Mouse (Mus musculus) c-Kit-positive CD71-positive TER-119-positive erythroid progenitor cells, embryonic 14.5 days (primary cell): Measurements from ENCODE around the gene Jmjd1c.
"Not testable (repeated sequence)": the region's sequence is repeated elsewhere in the genome, so short reads cannot be mapped to it uniquely, and the experiment has no call there.

ENCODE experiments used
- DNase-seq: peaks from one replicate; pipeline ENCODE4 v3.0.0-alpha.2; 2013; ENCODE audit warnings: low spot score

Gene Jmjd1c

GRCm38 (mm10) chr10:67104543-67104942 is 8.6 kb downstream of the Jmjd1c start:
- DNase-seq, result no peak

GRCm38 (mm10) chr10:67105331-67106217 is 9.6 kb downstream of the Jmjd1c start:
- no peak for DNase-seq

GRCm38 (mm10) chr10:67106400-67106799 is 10.5 kb downstream of the Jmjd1c start:
- DNase-seq, result no peak

GRCm38 (mm10) chr10:67107017-67107761 is 11.3 kb downstream of the Jmjd1c start:
- DNase-seq, result no peak

GRCm38 (mm10) chr10:67108096-67108495 is 12.2 kb downstream of the Jmjd1c start:
- no peak for DNase-seq

- no peak for DNase-seq
These were observed 13.7 kb downstream of the Jmjd1c start for GRCm38 (mm10) chr10:67109635-67110034.

GRCm38 (mm10) chr10:67111044-67111798 is 15.3 kb downstream of the Jmjd1c start:
- DNase-seq, result no peak

- DNase-seq, result no peak
These were observed 15.9 kb downstream of the Jmjd1c start for GRCm38 (mm10) chr10:67111799-67112177.

- DNase-seq, result not testable (repeated sequence)
These were observed 17.0 kb downstream of the Jmjd1c start for GRCm38 (mm10) chr10:67112967-67113366.

- DNase-seq, result no peak
These were observed 17.9 kb downstream of the Jmjd1c start for GRCm38 (mm10) chr10:67113833-67114232.

GRCm38 (mm10) chr10:67115115-67115514 is 19.2 kb downstream of the Jmjd1c start:
- no peak for DNase-seq

GRCm38 (mm10) chr10:67115666-67116091 is 19.8 kb downstream of the Jmjd1c start:
- no peak for DNase-seq

- no peak for DNase-seq
These were observed 20.3 kb downstream of the Jmjd1c start for GRCm38 (mm10) chr10:67116251-67116650.

GRCm38 (mm10) chr10:67119291-67119690 is 23.4 kb downstream of the Jmjd1c start:
- no peak for DNase-seq

GRCm38 (mm10) chr10:67120180-67120579 is 24.3 kb downstream of the Jmjd1c start:
- no peak for DNase-seq

- no peak for DNase-seq
These were observed 24.7 kb downstream of the Jmjd1c start for GRCm38 (mm10) chr10:67120640-67121039.

- no peak for DNase-seq
These were observed 27.8 kb downstream of the Jmjd1c start for GRCm38 (mm10) chr10:67123756-67124155.

- no peak for DNase-seq
These were observed 28.2 kb downstream of the Jmjd1c start for GRCm38 (mm10) chr10:67124156-67124555.

- DNase-seq, result peak; percentile 23
These were observed 30.3 kb downstream of the Jmjd1c start for GRCm38 (mm10) chr10:67126061-67126858.

- peak; percentile 20 for DNase-seq
These were observed 31.2 kb downstream of the Jmjd1c start for GRCm38 (mm10) chr10:67126859-67127758.
